Mouse (Mus musculus) liver, adult 2 months (tissue): ENCODE results near the gene Tmem132b. TPM values are rescaled to one million over a fixed set of nuclear protein-coding genes. Genes with fewer than 3 reads are reported as not detected.

ENCODE experiments used
- DNase-seq: peaks from one replicate; pipeline ENCODE4 v3.0.0-alpha.2; 2011; ENCODE audit warnings: low read depth, low spot score; ENCODE audit errors: extremely low read depth
- H3K27ac ChIP-seq: fragments of 200-500 bp; replicated peaks from 2 replicates; pipeline ENCODE4 v1.5.1; 2012; ENCODE audit warnings: low read depth, mild to moderate bottlenecking, control low read depth, inconsistent platforms, low read length; ENCODE audit not compliant: insufficient read depth
- H3K27me3 ChIP-seq: fragments of 200-500 bp; 2 replicates; pipeline ENCODE4 v1.6.1; 2012; ENCODE audit warnings: mild to moderate bottlenecking, moderate library complexity, low read length, inconsistent platforms; ENCODE audit not compliant: control insufficient read depth, insufficient read depth
- H3K36me3 ChIP-seq: fragments of 200-500 bp; 2 replicates; pipeline ENCODE4 v1.6.1; 2012; ENCODE audit warnings: low read length, inconsistent platforms; ENCODE audit not compliant: control insufficient read depth, insufficient read depth
- H3K4me1 ChIP-seq: fragments of 200-500 bp; 2 replicates; pipeline ENCODE4 v1.6.1; 2011; ENCODE audit warnings: low read length; ENCODE audit not compliant: control insufficient read depth, insufficient read depth
- H3K4me3 ChIP-seq: fragments of 200-500 bp; 2 replicates; pipeline ENCODE4 v1.5.1; 2011; ENCODE audit warnings: low read depth, mild to moderate bottlenecking, control low read depth, low read length, moderate library complexity; ENCODE audit not compliant: insufficient read depth
- H3K79me2 ChIP-seq: fragments of 200-500 bp; 2 replicates; pipeline ENCODE4 v1.6.1; 2012; ENCODE audit warnings: inconsistent platforms, mild to moderate bottlenecking, low read length, moderate library complexity; ENCODE audit not compliant: control insufficient read depth, insufficient read depth
- H3K9ac ChIP-seq: fragments of 200-500 bp; 2 replicates; pipeline ENCODE4 v1.6.1; 2012; ENCODE audit warnings: low read depth, mild to moderate bottlenecking, control low read depth, inconsistent platforms, low read length
- CTCF ChIP-seq: fragments of 200-500 bp; IDR thresholded peaks from 2 replicates; pipeline ENCODE4 v1.5.1; 2011; ENCODE audit warnings: low read depth, low read length, control low read depth
- POLR2A ChIP-seq: fragments of 200-500 bp; IDR thresholded peaks from 2 replicates; pipeline ENCODE4 v1.6.1; 2011; ENCODE audit warnings: low read length, control low read depth; ENCODE audit not compliant: insufficient read depth; ENCODE audit errors: extremely low read depth
- WGBS: fragments of 180-500 bp; shearing (Covaris S2); methylation state at CpG from one replicate; pipeline ENCODE4 v1.1.7; 2018; 5-methylcytosine and 5-hydroxymethylcytosine counted together
- polyA plus RNA-seq: library from polyadenylated mRNA; depleted of rRNA; stranded (reverse); fragments of >200 nt; gene quantifications from 2 replicates; pipeline ENCODE4 v1.2.3, GENCODE M21; 2012
- total RNA-seq: library from RNA; depleted of rRNA; stranded (reverse); fragments of >200 nt; gene quantifications from 2 replicates; pipeline ENCODE4 v1.2.3, GENCODE M21; 2014

Tmem132b gene
- total and polyA plus RNA-seq, 2 experiments: not detected

GRCm38 (mm10) chr5:125767950-125768349 is 236.4 kb downstream of the Tmem132b start:
- DNase-seq: no peak
- H3K9ac ChIP-seq: no peak overlapping the region
- no peaks in the 10 kb centered on the region for H3K36me3 ChIP-seq
- no peaks in the 10 kb centered on the region for H3K79me2 ChIP-seq
- no peaks in the 10 kb centered on the region for H3K27me3 ChIP-seq
- H3K4me1 ChIP-seq: no peaks in the 10 kb centered on the region
- no peak overlapping the region for H3K27ac ChIP-seq
- no peak overlapping the region for H3K4me3 ChIP-seq
- WGBS: 64% methylated on average over 1 of the region's 1 CpGs
- TF ChIP-seq CTCF (no peak), POLR2A (no peak)

GRCm38 (mm10) chr5:125772238-125772637 is 240.7 kb downstream of the Tmem132b start:
- Histone ChIP-seq H3K9ac (no peak overlapping the region), H3K36me3 (no peaks in the 10 kb centered on the region), H3K79me2 (no peaks in the 10 kb centered on the region), H3K4me3 (no peak overlapping the region), H3K27ac (no peak overlapping the region), H3K27me3 (no peaks in the 10 kb centered on the region), H3K4me1 (no peaks in the 10 kb centered on the region)
- no peak for DNase-seq
- TF ChIP-seq CTCF: no peak
- 87% methylated on average over 4 of the region's 4 CpGs for WGBS

DNA sequence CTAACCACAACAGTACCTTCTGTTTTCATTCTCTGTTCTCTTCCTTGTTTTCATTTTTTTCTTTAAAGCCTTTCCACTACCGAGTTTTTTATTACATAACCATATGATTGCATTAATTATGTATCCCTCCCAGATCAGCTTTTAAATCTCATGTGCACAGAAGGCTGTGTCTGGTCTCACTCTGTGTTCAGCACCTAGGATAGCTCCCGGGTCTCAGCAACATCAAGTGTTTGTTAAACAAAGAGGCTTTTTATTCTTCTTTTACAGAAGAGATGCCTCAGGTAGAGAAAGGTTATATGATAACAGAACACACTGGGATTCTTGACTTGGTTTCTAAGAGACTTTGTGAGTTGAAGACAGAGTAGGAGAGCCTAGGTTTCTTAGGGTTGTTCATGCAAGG is 241.2 kb downstream of the Tmem132b start:
- DNase-seq: no peak
- Histone ChIP-seq H3K27me3 (no peaks in the 10 kb centered on the region), H3K4me1 (no peaks in the 10 kb centered on the region), H3K27ac (no peak overlapping the region), H3K9ac (no peak overlapping the region), H3K4me3 (no peak overlapping the region), H3K79me2 (no peaks in the 10 kb centered on the region), H3K36me3 (no peaks in the 10 kb centered on the region)
- 44% methylated on average over 2 of the region's 2 CpGs for WGBS
- TF ChIP-seq POLR2A (no peak), CTCF (no peak)

GRCm38 (mm10) chr5:125780332-125780731 is 248.8 kb downstream of the Tmem132b start:
- no peaks in the 10 kb centered on the region for H3K4me1 ChIP-seq
- TF ChIP-seq POLR2A (no peak), CTCF (no peak)
- H3K4me3 ChIP-seq: no peak overlapping the region
- DNase-seq: no peak
- 88% methylated on average over 1 of the region's 1 CpGs for WGBS
- no peaks in the 10 kb centered on the region for H3K36me3 ChIP-seq
- no peak overlapping the region for H3K9ac ChIP-seq
- H3K27me3 ChIP-seq: no peaks in the 10 kb centered on the region
- H3K79me2 ChIP-seq: no peaks in the 10 kb centered on the region
- H3K27ac ChIP-seq: no peak overlapping the region

GRCm38 (mm10) chr5:125792643-125793042 is 261.1 kb downstream of the Tmem132b start:
- TF ChIP-seq POLR2A (no peak), CTCF (no peak)
- 94% methylated on average over 1 of the region's 1 CpGs for WGBS
- Histone ChIP-seq H3K27me3 (no peaks in the 10 kb centered on the region), H3K79me2 (no peaks in the 10 kb centered on the region), H3K4me1 (no peaks in the 10 kb centered on the region), H3K4me3 (no peak overlapping the region), H3K27ac (no peak overlapping the region), H3K36me3 (no peaks in the 10 kb centered on the region), H3K9ac (no peak overlapping the region)
- DNase-seq: no peak

DNA sequence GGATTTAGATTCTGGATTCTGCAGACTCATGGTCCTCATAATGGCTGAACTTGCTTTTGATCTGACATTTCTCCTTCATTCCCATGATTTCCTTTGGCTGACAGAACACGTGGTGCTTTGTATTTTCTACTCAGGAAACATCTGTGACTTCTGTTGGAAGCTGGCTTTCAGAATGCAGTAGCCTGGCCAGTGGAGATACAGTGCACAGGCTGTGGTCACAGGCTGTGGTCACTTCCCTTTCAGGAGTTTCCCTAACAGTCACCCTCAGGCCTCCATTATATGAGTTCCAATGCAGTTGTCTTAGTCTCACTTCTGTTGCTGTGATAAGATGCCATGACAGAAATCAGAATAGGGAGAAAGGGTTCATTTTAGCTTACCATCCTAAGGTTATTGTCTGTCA is 262.7 kb downstream of the Tmem132b start:
- DNase-seq: no peak
- H3K4me3 ChIP-seq: no peak overlapping the region
- no peak overlapping the region for H3K27ac ChIP-seq
- no peaks in the 10 kb centered on the region for H3K27me3 ChIP-seq
- TF ChIP-seq POLR2A: no peak
- no peak for TF ChIP-seq CTCF
- H3K4me1 ChIP-seq: no peaks in the 10 kb centered on the region
- WGBS: 32% methylated on average over 1 of the region's 1 CpGs
- H3K79me2 ChIP-seq: no peaks in the 10 kb centered on the region
- H3K36me3 ChIP-seq: no peaks in the 10 kb centered on the region
- no peak overlapping the region for H3K9ac ChIP-seq
